Mouse (Mus musculus): ENCODE results near the gene Stx5a. TPM values are rescaled to one million over a fixed set of nuclear protein-coding genes. Genes with fewer than 3 reads are reported as not detected.
A peak's percentile ranks its signal among the peaks of the same experiment; 100 is the strongest.

Stx5a gene
- polyA plus RNA-seq, 1 experiment from 2014 or later: 83.4 TPM

DNA sequence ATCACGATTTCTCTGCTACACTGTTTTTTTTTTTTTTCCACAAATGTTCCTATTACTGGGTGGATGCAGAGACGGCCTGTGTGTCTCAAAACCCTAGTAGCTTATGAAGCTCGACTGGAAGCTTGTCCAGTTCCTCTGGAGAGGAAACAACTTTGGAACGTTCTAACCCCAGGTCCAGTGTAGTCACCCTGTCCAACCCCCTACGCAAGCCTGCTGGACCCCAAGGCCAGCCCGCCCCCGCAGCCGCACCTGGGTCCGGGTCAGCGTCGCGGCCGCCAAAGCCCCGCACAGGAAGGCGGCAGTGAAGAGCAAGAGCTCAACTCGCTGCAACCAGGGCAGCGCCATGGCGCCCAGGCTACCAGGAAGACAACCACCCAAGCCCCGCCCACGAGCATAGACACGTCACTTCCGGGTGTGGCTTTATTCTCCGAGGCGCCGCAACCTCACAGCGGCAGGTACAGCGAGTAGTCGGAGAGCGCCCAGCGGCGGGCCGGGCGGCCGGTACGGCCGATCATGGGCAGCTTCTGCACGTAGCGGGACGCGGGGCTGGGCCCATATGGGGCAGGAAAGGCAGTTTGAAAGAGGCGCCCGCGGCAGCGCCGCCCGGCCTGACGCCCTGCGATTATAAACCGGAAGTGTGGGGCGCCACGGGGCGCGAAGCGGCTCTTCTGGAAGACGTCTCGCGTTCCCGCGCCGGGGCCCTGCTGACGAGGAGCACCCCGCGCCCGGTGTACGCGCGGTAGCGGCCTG, 33.0 kb downstream of the Stx5a start, which contains the start of gene Tmem179b:
Tmem179b (minus strand) TSS at position 382 of the 750 bp plus-strand sequence.
- H3K4me3 ChIP-seq (ENCODE audit: low read depth, low read length): peak within 1 kb of the TSS; percentile 73
- H3K36me3 ChIP-seq (ENCODE audit: control insufficient read depth, insufficient read depth): peaks cover 6% of the 10 kb centered on the region
- TF ChIP-seq CTCF (IDR thresholded peaks at IDR 0.05; ENCODE audit: low read depth): peak; percentile 25; the same call in 1 of the 2 replicates
- peaks cover 5% of the 10 kb centered on the region; the same call in 1 of the 2 replicates for H3K4me1 ChIP-seq (replicated peaks; ENCODE audit: control insufficient read depth, insufficient read depth, low read length)
- no peaks in the 10 kb centered on the region for H3K27me3 ChIP-seq (replicated peaks; ENCODE audit: control insufficient read depth, insufficient read depth, low read length)
- peak; percentile 93 for ATAC-seq
- peak within 1 kb of the TSS; percentile 96 for H3K4me2 ChIP-seq (replicated peaks; ENCODE audit: low read depth)
- peak within 1 kb of the TSS; percentile 89 for H3K9ac ChIP-seq (ENCODE audit: low read depth, low read length)
- WGBS: under 1% methylated on average over 68 of the region's 68 CpGs
- no peaks in the 10 kb centered on the region for H3K9me3 ChIP-seq (ENCODE audit: control insufficient read depth)
- H3K27ac ChIP-seq (ENCODE audit: low read depth, low read length): peak within 1 kb of the TSS; percentile 98

DNA sequence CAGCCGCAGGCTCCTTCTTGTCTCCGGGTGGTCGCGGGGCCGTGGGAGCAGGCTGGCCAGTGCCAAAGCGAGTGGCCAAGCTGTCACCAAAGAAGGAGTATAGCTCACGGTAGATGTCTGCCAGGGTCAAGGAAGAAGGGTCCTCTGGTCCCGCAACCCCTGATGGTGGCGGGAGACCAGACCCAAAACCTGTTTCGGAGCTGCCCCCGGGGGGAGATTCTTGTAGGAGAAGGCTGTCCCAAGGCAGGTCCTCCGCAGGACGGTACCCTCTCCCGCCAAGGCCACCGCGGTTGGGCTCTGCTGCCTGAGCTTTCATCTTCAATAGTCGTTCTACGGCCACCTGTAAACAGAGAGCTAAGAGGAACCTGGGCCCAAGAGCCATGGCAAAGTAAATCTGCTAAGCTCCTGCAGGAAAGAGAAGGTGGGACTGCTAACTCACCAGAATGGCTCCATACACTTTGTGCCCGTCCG, 33.8 kb downstream of the Stx5a start:
- H3K4me2 ChIP-seq (replicated peaks; ENCODE audit: low read depth): peak overlapping the region; percentile 96
- no peaks in the 10 kb centered on the region for H3K27me3 ChIP-seq (replicated peaks; ENCODE audit: control insufficient read depth, insufficient read depth, low read length)
- H3K9ac ChIP-seq (ENCODE audit: low read depth, low read length): peak overlapping the region; percentile 89
- H3K4me3 ChIP-seq (ENCODE audit: low read depth, low read length): peak overlapping the region; percentile 73
- 2% methylated on average over 20 of the region's 20 CpGs for WGBS
- H3K4me1 ChIP-seq (replicated peaks; ENCODE audit: control insufficient read depth, insufficient read depth, low read length): peaks cover 5% of the 10 kb centered on the region; the same call in 1 of the 2 replicates
- peak overlapping the region; percentile 98 for H3K27ac ChIP-seq (ENCODE audit: low read depth, low read length)
- TF ChIP-seq CTCF (IDR thresholded peaks at IDR 0.05; ENCODE audit: low read depth): no peak
- H3K36me3 ChIP-seq (ENCODE audit: control insufficient read depth, insufficient read depth): no peaks in the 10 kb centered on the region; the same call in none of the 2 replicates
- ATAC-seq: no peak
- H3K9me3 ChIP-seq (ENCODE audit: control insufficient read depth): no peaks in the 10 kb centered on the region

DNA sequence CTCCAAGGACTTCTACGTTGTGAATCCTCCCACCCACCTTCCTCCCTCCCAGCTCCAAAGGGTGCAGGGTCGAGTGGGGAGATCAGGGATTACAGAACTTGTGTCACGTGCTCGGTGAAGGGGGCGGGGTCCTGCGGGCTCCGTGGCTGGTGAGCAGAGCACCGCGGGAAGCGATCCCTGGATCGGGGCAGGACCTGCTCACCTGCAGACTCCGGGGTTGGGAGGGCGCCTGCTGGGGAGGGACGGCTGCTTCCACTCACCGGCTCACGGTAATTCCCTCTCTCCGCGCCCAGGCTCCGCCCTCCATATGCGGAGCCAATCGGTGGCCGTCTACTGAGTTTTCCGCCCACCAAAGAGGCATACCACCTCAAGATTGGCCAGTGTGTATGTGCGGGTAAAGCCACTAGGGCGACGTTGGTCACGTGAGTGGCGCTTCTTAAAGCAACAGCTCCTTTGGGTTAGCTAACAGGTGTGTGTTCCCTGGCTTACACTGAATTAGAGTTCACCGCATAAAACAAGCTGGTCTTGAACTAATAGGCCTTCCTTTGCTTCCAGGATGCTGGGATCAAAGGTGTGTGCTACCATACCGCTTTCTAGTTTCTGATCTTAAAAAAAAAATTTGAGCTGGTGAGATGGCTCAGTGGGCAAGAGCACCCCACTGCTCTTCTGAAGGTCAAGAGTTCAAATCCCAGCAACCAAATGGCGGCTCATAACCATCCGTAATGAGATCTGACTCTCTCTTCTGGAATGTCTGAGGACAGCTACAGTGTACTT, 45.0 kb downstream of the Stx5a start, which contains the start of gene Taf6l:
Taf6l (minus strand) TSS at position 410 of the 774 bp plus-strand sequence.
- no peaks in the 10 kb centered on the region for H3K9me3 ChIP-seq (ENCODE audit: control insufficient read depth)
- H3K4me3 ChIP-seq (ENCODE audit: low read depth, low read length): peak within 1 kb of the TSS; percentile 61
- peak within 1 kb of the TSS; percentile 60 for H3K4me2 ChIP-seq (replicated peaks; ENCODE audit: low read depth)
- no peaks in the 10 kb centered on the region for H3K4me1 ChIP-seq (replicated peaks; ENCODE audit: control insufficient read depth, insufficient read depth, low read length)
- ATAC-seq: peak; percentile 100
- H3K27me3 ChIP-seq (replicated peaks; ENCODE audit: control insufficient read depth, insufficient read depth, low read length): no peaks in the 10 kb centered on the region
- peak within 1 kb of the TSS; percentile 47; the same call in 1 of the 2 replicates for H3K27ac ChIP-seq (ENCODE audit: low read depth, low read length)
- H3K36me3 ChIP-seq (ENCODE audit: control insufficient read depth, insufficient read depth): peaks cover 17% of the 10 kb centered on the region
- peak; percentile 54 for TF ChIP-seq CTCF (IDR thresholded peaks at IDR 0.05; ENCODE audit: low read depth)
- WGBS: 1% methylated on average over 32 of the region's 32 CpGs
- peak within 1 kb of the TSS; percentile 64 for H3K9ac ChIP-seq (ENCODE audit: low read depth, low read length)

DNA sequence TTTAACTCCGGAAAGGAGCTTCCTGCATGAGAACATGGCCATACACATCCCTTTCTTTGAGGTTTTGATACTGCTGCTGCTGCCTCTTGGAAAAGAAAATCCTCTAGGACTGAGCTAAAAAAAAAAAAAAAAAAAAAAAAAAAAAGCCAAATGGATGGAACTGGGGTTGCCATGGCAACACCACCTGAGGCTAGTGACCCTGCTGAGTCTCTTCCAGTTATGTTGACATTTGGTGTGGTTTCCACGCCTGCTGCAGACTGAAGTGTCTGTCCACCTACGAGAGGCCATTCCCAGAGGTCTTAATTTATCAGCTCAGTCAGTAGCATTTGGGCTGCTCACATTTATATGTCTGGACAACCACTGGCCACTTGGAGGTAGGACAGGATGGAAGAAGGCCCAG, 47.3 kb downstream of the Stx5a start:
- H3K4me3 ChIP-seq (ENCODE audit: low read depth, low read length): no peak overlapping the region
- no peaks in the 10 kb centered on the region for H3K4me1 ChIP-seq (replicated peaks; ENCODE audit: control insufficient read depth, insufficient read depth, low read length)
- no peaks in the 10 kb centered on the region for H3K27me3 ChIP-seq (replicated peaks; ENCODE audit: control insufficient read depth, insufficient read depth, low read length)
- 38% methylated on average over 3 of the region's 3 CpGs for WGBS
- no peak for TF ChIP-seq CTCF (IDR thresholded peaks at IDR 0.05; ENCODE audit: low read depth)
- H3K27ac ChIP-seq (ENCODE audit: low read depth, low read length): no peak overlapping the region
- no peak overlapping the region for H3K9ac ChIP-seq (ENCODE audit: low read depth, low read length)
- no peak overlapping the region for H3K4me2 ChIP-seq (replicated peaks; ENCODE audit: low read depth)
- ATAC-seq: no peak
- no peaks in the 10 kb centered on the region for H3K9me3 ChIP-seq (ENCODE audit: control insufficient read depth)
- H3K36me3 ChIP-seq (ENCODE audit: control insufficient read depth, insufficient read depth): peaks cover 12% of the 10 kb centered on the region

DNA sequence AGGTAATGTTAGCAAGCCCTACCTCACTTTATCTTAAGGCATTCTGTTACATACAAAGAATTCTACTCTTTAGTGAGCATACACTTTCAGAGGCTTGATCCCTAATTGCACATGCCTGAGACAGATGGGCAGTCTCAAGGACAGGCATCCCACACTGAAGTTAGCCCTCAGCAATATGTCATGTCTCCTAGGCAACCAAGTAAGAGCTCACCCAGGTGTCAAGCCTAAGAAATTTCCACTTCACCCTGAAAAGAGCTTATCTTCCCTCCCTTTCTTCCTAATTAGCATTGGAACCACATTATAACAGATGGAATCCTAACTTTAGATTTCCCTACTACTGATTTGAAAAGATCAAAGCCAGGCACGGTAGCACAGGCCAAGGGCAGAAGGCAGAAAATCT, 48.0 kb downstream of the Stx5a start:
- Histone ChIP-seq H3K4me2 (replicated peaks; ENCODE audit: low read depth) (no peak overlapping the region), H3K27me3 (replicated peaks; ENCODE audit: control insufficient read depth, insufficient read depth, low read length) (no peaks in the 10 kb centered on the region), H3K9ac (ENCODE audit: low read depth, low read length) (no peak overlapping the region), H3K36me3 (ENCODE audit: control insufficient read depth, insufficient read depth) (peaks cover 16% of the 10 kb centered on the region), H3K9me3 (ENCODE audit: control insufficient read depth) (no peaks in the 10 kb centered on the region), H3K4me3 (ENCODE audit: low read depth, low read length) (no peak overlapping the region), H3K4me1 (replicated peaks; ENCODE audit: control insufficient read depth, insufficient read depth, low read length) (no peaks in the 10 kb centered on the region), H3K27ac (ENCODE audit: low read depth, low read length) (no peak overlapping the region)
- no peak for ATAC-seq
- TF ChIP-seq CTCF (IDR thresholded peaks at IDR 0.05; ENCODE audit: low read depth): no peak
- 61% methylated on average over 1 of the region's 1 CpGs for WGBS

DNA sequence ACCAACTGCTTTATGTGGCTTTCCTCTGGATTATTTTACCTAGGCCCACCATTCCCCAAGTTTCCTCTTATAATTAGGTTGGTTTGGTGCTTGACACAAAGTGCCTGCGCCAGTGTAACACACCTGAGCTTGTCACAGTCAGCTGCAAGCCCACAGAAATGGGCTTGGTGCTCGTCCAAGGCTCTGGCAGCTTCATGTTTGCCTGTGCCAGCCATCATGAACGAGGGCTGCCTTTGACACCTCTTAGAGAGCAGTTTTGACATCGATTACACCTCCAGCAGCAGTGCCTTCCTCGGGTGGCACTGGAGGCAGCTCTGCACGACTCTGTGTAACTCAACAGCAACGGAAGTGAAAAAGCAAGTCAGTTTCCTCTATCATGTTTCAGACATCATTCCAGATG, 49.0 kb downstream of the Stx5a start:
- Histone ChIP-seq H3K27ac (ENCODE audit: low read depth, low read length) (no peak overlapping the region), H3K9me3 (ENCODE audit: control insufficient read depth) (no peaks in the 10 kb centered on the region), H3K4me2 (replicated peaks; ENCODE audit: low read depth) (no peak overlapping the region), H3K36me3 (ENCODE audit: control insufficient read depth, insufficient read depth) (peaks cover 26% of the 10 kb centered on the region), H3K9ac (ENCODE audit: low read depth, low read length) (no peak overlapping the region), H3K27me3 (replicated peaks; ENCODE audit: control insufficient read depth, insufficient read depth, low read length) (no peaks in the 10 kb centered on the region), H3K4me1 (replicated peaks; ENCODE audit: control insufficient read depth, insufficient read depth, low read length) (no peaks in the 10 kb centered on the region), H3K4me3 (ENCODE audit: low read depth, low read length) (no peak overlapping the region)
- no peak for TF ChIP-seq CTCF (IDR thresholded peaks at IDR 0.05; ENCODE audit: low read depth)
- no peak for ATAC-seq
- 86% methylated on average over 7 of the region's 7 CpGs for WGBS

Measured in intestine, postnatal 0 days (tissue).